Mouse (Mus musculus) NIH3T3 (cell line): ENCODE results near the gene Bola1.

ENCODE experiments used
- DNase-seq: peaks from one replicate; pipeline ENCODE4 v3.0.0-alpha.2; 2012; ENCODE audit warnings: low read depth

The Bola1 gene

GRCm38 (mm10) chr3:96151836-96152235, 67.7 kb downstream of the Bola1 start:
- no peak for DNase-seq

GRCm38 (mm10) chr3:96147950-96148349, 71.6 kb downstream of the Bola1 start:
- DNase-seq, result peak; percentile 88
